Mouse (Mus musculus) midbrain, postnatal 0 days (tissue): ENCODE measurements around the gene Fbxo27. TPM values are rescaled to one million over a fixed set of nuclear protein-coding genes. Genes with fewer than 3 reads are reported as not detected.

Experiments used
- ATAC-seq: fragments of 200-750 bp; cut with Nextera tagmentation; 2 replicates; pipeline ENCODE4 v1.8.0; 2017; ENCODE audit warnings: moderate number of reproducible peaks, mild to moderate bottlenecking, moderate TSS enrichment, moderate library complexity; ENCODE audit not compliant: low FRiP score
- DNase-seq: peaks from one replicate; pipeline ENCODE4 v3.0.0-alpha.2; 2015; ENCODE audit warnings: low spot score
- H3K27ac ChIP-seq: fragments of 300-500 bp; sonication (generic); 2 replicates; pipeline ENCODE4 v1.5.1; 2014; ENCODE audit warnings: low read depth, mild to moderate bottlenecking, low read length, mixed read lengths
- H3K27me3 ChIP-seq: fragments of 300-500 bp; sonication (generic); 2 replicates; pipeline ENCODE4 v1.6.1; 2014; ENCODE audit warnings: low read length, control low read depth, mixed read lengths; ENCODE audit not compliant: insufficient read depth
- H3K36me3 ChIP-seq: fragments of 300-500 bp; sonication (generic); 2 replicates; pipeline ENCODE4 v1.6.1; 2014; ENCODE audit warnings: low read length, control low read depth, mixed read lengths; ENCODE audit not compliant: insufficient read depth
- H3K4me1 ChIP-seq: fragments of 300-500 bp; sonication (generic); 2 replicates; pipeline ENCODE4 v1.6.1; 2014; ENCODE audit warnings: mild to moderate bottlenecking, control low read depth, antibody characterized with exemption, low read length, mixed read lengths; ENCODE audit not compliant: insufficient read depth
- H3K4me2 ChIP-seq: fragments of 300-500 bp; sonication (generic); 2 replicates; pipeline ENCODE4 v1.6.1; 2014; ENCODE audit warnings: low read depth, mild to moderate bottlenecking, low read length, mixed read lengths; ENCODE audit not compliant: poor library complexity, severe bottlenecking
- H3K4me3 ChIP-seq: fragments of 300-500 bp; sonication (generic); 2 replicates; pipeline ENCODE4 v1.5.1; 2014; ENCODE audit warnings: low read depth, mild to moderate bottlenecking, low read length, moderate library complexity
- H3K9ac ChIP-seq: fragments of 300-500 bp; sonication (generic); replicated peaks from 2 replicates; pipeline ENCODE4 v1.6.1; 2014; ENCODE audit warnings: mild to moderate bottlenecking, low read length, moderate library complexity, mixed read lengths; ENCODE audit not compliant: poor library complexity, severe bottlenecking
- H3K9me3 ChIP-seq: fragments of 300-500 bp; sonication (generic); 2 replicates; pipeline ENCODE4 v1.6.1; 2016; ENCODE audit warnings: low read length, control low read depth
- CTCF ChIP-seq: IDR thresholded peaks from 2 replicates; pipeline ENCODE4 v1.5.1; 2016; ENCODE audit warnings: antibody characterized with exemption, mild to moderate bottlenecking
- WGBS: fragments of 180-500 bp; shearing (Covaris S2); extraction: QIAGEN DNeasy Blood & Tissue Kit; methylation state at CpG from one replicate; pipeline ENCODE4 v1.1.7; 2014; 5-methylcytosine and 5-hydroxymethylcytosine counted together
- polyA plus RNA-seq: library from polyadenylated mRNA; unstranded; fragments of >200 nt; fragmentation: Nextera tagmentation; extraction: Ambion mirVana; gene quantifications from 2 replicates; pipeline ENCODE4 v1.2.1, GENCODE M21; 2015
- total RNA-seq: library from RNA; depleted of rRNA; stranded (reverse); fragments of >200 nt; gene quantifications from 2 replicates; pipeline ENCODE4 v1.2.3, GENCODE M21; 2014; rRNA removed

Gene Fbxo27
- total RNA-seq (7.4 and 8.2 TPM in 2 replicates), polyA plus RNA-seq (10.4 and 12.2 TPM in 2 replicates)

DNA sequence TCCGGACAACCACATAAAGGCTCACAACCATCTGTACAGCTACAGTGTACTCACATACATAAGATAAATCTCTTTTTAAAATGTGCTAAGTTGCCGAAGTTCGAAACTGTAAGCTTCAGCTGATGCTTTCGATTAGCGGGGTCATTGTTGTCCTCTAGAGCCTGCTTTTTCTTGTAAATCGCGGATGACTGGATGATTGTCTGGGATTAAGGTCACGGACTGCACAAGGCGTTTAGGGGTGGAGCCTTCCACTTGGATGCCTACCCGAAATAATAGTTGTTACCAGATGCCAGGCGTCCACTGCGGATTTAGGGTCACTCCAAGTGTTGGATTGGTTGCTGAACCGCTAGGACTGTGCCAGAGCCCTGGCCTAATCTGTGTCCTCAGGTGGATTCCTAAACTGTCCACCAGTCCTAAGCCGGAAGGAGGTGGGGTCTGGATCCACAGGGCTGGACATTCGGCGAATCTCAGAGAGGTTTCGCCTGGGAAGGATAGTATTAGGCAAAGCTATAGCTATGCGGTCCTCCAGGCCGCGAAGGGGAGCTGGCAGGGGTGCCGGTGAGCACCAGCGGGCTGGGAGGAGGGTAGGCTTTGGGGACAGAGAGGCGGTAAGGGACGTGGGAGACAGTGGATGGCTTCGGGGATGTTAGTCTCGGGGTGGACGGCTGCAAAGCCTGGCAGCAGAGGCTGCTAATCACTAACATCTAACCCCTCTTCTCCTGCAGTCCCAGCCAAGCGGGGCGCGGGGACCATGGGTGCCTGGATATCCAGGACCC, at the start of gene Fbxo27:
Gene Fbxo27, plus strand, starts transcription at position 305 of the 776 bp plus-strand sequence.
- DNase-seq (peak; percentile 48), ATAC-seq (peak; percentile 81)
- H3K4me2 ChIP-seq = peak within 1 kb of the TSS; percentile 73
- peak within 1 kb of the TSS; percentile 55 for H3K4me3 ChIP-seq
- TF ChIP-seq CTCF = peak; percentile 19; the same call in 1 of the 2 replicates
- 26% methylated on average over 26 of the region's 30 CpGs for WGBS
- H3K9ac ChIP-seq = peak within 1 kb of the TSS; percentile 76
- H3K36me3 ChIP-seq = 0 out of 2 replicates have a peak, but pooled peaks cover 4% of the 10 kb centered on the region
- H3K4me1 ChIP-seq = no peaks in the 10 kb centered on the region
- H3K9me3 ChIP-seq = no peaks in the 10 kb centered on the region
- H3K27ac ChIP-seq = peak within 1 kb of the TSS; percentile 51
- H3K27me3 ChIP-seq = no peaks in the 10 kb centered on the region

DNA sequence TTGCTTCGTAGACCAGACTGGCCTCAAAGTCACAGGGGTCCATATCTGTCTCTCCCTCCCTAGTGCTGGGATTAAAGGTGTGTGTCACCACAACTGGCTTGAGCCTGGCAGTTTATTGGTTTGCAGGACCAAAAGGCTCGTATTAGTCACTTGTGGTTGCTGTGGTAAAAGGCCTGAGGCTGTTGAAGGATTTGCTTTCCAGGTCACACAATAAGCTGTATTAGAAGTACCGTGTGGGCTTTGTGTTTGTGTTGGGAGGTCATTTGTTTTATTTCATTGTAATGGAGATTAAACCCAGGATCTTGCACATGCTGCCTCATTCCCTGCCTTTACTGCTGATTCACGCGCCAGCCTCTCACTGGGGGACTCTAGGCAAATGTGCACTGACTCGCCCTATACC, 47.3 kb upstream of the Fbxo27 start:
- H3K4me3 ChIP-seq = no peak overlapping the region
- no peak for ATAC-seq
- 42% methylated on average over 6 of the region's 6 CpGs for WGBS
- no peak for TF ChIP-seq CTCF
- H3K9ac ChIP-seq = no peak overlapping the region
- no peak for DNase-seq
- H3K27ac ChIP-seq = no peak overlapping the region
- H3K4me2 ChIP-seq = no peak overlapping the region
- H3K36me3 ChIP-seq = no peaks in the 10 kb centered on the region
- no peaks in the 10 kb centered on the region for H3K4me1 ChIP-seq
- H3K27me3 ChIP-seq = no peaks in the 10 kb centered on the region
- H3K9me3 ChIP-seq = no peaks in the 10 kb centered on the region

DNA sequence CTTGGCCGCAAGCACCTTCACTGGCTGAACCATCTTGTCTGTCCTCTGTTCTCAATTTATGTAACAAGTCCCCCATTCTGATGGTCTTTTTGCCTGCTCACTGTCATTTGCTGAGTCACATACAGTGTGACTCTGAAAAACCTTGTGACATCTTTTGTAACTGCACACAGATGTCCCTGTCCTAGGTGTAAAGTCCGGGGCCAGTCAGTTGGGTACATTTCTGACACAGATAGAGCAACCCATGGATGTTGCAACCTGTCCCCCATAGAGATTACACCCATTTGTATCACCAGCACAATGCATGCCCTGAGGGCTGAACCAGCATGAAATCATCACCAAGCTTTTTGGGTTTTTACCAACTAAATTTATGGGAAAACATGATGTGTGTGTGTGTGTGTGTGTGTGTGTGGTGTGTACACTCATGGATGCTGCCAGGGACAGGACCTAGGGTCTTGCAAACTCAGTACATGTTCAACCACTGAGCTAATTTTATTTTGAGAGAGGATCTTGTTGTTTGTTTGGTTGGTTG, 46.6 kb upstream of the Fbxo27 start:
- WGBS = 89% methylated on average over 2 of the region's 2 CpGs
- Histone ChIP-seq H3K9me3 (no peaks in the 10 kb centered on the region), H3K27me3 (no peaks in the 10 kb centered on the region), H3K36me3 (no peaks in the 10 kb centered on the region), H3K4me2 (no peak overlapping the region), H3K4me3 (no peak overlapping the region), H3K4me1 (no peaks in the 10 kb centered on the region), H3K27ac (no peak overlapping the region), H3K9ac (no peak overlapping the region)
- ATAC-seq (no peak), DNase-seq (no peak)
- no peak for TF ChIP-seq CTCF

GRCm38 (mm10) chr7:28647016-28647415, 45.6 kb upstream of the Fbxo27 start:
- Histone ChIP-seq H3K4me3 (no peak overlapping the region), H3K4me1 (no peaks in the 10 kb centered on the region), H3K4me2 (no peak overlapping the region), H3K36me3 (no peaks in the 10 kb centered on the region), H3K27ac (no peak overlapping the region), H3K27me3 (no peaks in the 10 kb centered on the region), H3K9ac (no peak overlapping the region), H3K9me3 (no peaks in the 10 kb centered on the region)
- ATAC-seq (no peak), DNase-seq (no peak)
- TF ChIP-seq CTCF = 0 out of 2 replicates have a peak, but pooled peaks have one; percentile 7
- 54% methylated on average over 7 of the region's 7 CpGs for WGBS

DNA sequence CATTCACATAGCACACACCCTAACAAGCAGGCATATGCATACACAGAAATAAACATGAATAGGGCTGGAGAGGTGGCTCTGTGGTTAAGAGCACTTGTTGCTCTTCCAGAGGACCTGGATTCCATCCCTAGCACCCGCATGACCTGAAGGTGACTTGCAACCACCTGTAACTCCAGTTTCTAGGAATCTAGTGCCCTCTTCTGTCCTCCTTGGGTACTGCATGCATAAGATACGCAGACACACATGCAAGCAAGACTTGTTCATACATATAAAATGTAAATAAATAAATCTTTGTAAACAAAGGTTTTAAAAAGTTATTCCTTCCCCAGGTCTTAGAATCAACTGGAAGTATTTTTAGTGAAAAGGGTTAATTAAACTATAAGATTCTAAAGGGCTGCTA, 41.5 kb upstream of the Fbxo27 start:
- Histone ChIP-seq H3K4me3 (no peak overlapping the region), H3K27ac (no peak overlapping the region), H3K36me3 (no peaks in the 10 kb centered on the region), H3K4me2 (no peak overlapping the region), H3K9ac (no peak overlapping the region), H3K9me3 (no peaks in the 10 kb centered on the region), H3K27me3 (no peaks in the 10 kb centered on the region), H3K4me1 (no peaks in the 10 kb centered on the region)
- 87% methylated on average over 2 of the region's 2 CpGs for WGBS
- peak; percentile 39 for TF ChIP-seq CTCF
- no peak for DNase-seq
- ATAC-seq = no peak

- Histone ChIP-seq H3K9me3 (no peaks in the 10 kb centered on the region), H3K27ac (no peak overlapping the region), H3K9ac (no peak overlapping the region), H3K36me3 (no peaks in the 10 kb centered on the region), H3K4me3 (no peak overlapping the region), H3K4me1 (no peaks in the 10 kb centered on the region), H3K27me3 (no peaks in the 10 kb centered on the region), H3K4me2 (no peak overlapping the region)
- WGBS = 72% methylated on average over 4 of the region's 4 CpGs
- TF ChIP-seq CTCF = no peak
- no peak for DNase-seq
- no peak for ATAC-seq
Measured at GRCm38 (mm10) chr7:28656430-28656829, 36.2 kb upstream of the Fbxo27 start.
